18 mouse cellular contexts compared by ENCODE assay signal in the genomic region with DNA sequence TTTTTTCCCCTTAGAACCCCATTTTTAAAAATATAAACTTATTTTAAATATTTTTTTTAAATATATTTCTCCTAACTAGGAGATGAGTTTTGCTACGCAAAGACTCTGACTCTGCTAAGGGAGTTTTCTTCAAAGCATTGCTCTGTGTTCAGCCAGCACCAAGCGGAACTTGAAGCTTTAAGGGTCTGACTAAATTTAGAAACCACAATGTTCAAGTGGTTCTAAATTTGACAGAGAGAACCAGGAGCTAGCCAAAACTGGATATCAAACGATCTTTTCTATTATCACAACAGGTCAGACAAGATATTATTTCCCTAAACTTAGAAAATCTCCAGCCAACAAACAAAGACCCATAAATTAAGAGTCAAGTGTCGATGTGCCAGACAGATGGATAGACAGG.
DNase-seq lines count a peak whose midpoint lies in the region; ATAC-seq lines count a peak whose summit lies in the region.
"Had no signal": no experiment of that assay in that cellular context is flagged by ENCODE, and none has a peak within 500 bp of the region (broad histone marks: within the 10 kb centered on the region; RNA-seq: fewer than 3 reads in every experiment).

No protein-coding gene starts in this region.

- H3K27me3 ChIP-seq in embryonic facial prominence, embryonic 14.5 days (replicated peaks; ENCODE audit: control insufficient read depth, insufficient read depth, low read length): no peaks in the 10 kb centered on the region
- no peaks in the 10 kb centered on the region for H3K27me3 ChIP-seq in embryonic facial prominence, embryonic 10.5 days (replicated peaks; ENCODE audit: low read depth, poor library complexity, severe bottlenecking)
- H3K27me3 ChIP-seq in heart, embryonic 10.5 days (ENCODE audit: insufficient read depth, poor library complexity, severe bottlenecking): no peaks in the 10 kb centered on the region
- no peaks in the 10 kb centered on the region for H3K27me3 ChIP-seq in heart, embryonic 15.5 days
- H3K27me3 ChIP-seq: hindbrain, embryonic 15.5 days; midbrain, embryonic 12.5 days had no signal

- intact Hi-C loops in heart, postnatal 25 days (cut with DNase I): no loop called here

- peak; percentile 24 for DNase-seq in embryonic facial prominence, embryonic 14.5 days (ENCODE audit: low spot score)
- DNase-seq in embryonic facial prominence, embryonic 10.5 days (ENCODE audit: low spot score): no peak
- no peak for DNase-seq in heart, embryonic 10.5 days (ENCODE audit: low spot score)
- DNase-seq in heart, postnatal 25 days (ENCODE audit: low spot score): no peak
- DNase-seq in naive thymus-derived CD4-positive, alpha-beta T cell, adult 2 months (ENCODE audit: low read depth): peak; percentile 11
- DNase-seq in embryo, embryonic 11 days: no peak
- no peak for DNase-seq in urinary bladder, adult 2 months (ENCODE audit: low spot score)
- DNase-seq: adrenal gland, postnatal 10 days; cerebellum, adult 2 months; kidney, adult 8-10 months; kidney, postnatal 14 days; lung, postnatal 10 days; right cerebral cortex, postnatal 25 days; spleen, adult 18-20 months; thymus, postnatal 25 days had no signal

- H3K4me1 ChIP-seq in embryonic facial prominence, embryonic 14.5 days (ENCODE audit: control insufficient read depth, insufficient read depth, low read length): no peaks in the 10 kb centered on the region
- no peaks in the 10 kb centered on the region for H3K4me1 ChIP-seq in embryonic facial prominence, embryonic 10.5 days
- H3K4me1 ChIP-seq in heart, embryonic 10.5 days: peaks cover 4% of the 10 kb centered on the region; the same call in 1 of the 2 replicates
- peaks cover 4% of the 10 kb centered on the region for H3K4me1 ChIP-seq in heart, embryonic 15.5 days (replicated peaks)
- H3K4me1 ChIP-seq: hindbrain, embryonic 15.5 days; midbrain, embryonic 12.5 days had no signal

- 60% methylated on average over 4 of the region's 4 CpGs for whole genome bisulfite sequencing in embryonic facial prominence, embryonic 14.5 days
- 83% methylated on average over 4 of the region's 4 CpGs for WGBS in embryonic facial prominence, embryonic 10.5 days
- WGBS in heart, embryonic 10.5 days: 38% methylated on average over 4 of the region's 4 CpGs
- 35% methylated on average over 4 of the region's 4 CpGs for WGBS in heart, embryonic 15.5 days

- no peak overlapping the region for H3K4me2 ChIP-seq in embryonic facial prominence, embryonic 14.5 days (ENCODE audit: low read depth, low read length)
- H3K4me2 ChIP-seq in heart, embryonic 15.5 days: no peak overlapping the region
- H3K4me2 ChIP-seq: hindbrain, embryonic 15.5 days; midbrain, embryonic 12.5 days had no signal

- no peak overlapping the region for H3K4me3 ChIP-seq in embryonic facial prominence, embryonic 14.5 days (ENCODE audit: low read depth, low read length)
- no peak overlapping the region for H3K4me3 ChIP-seq in embryonic facial prominence, embryonic 10.5 days
- no peak overlapping the region for H3K4me3 ChIP-seq in heart, embryonic 10.5 days
- no peak overlapping the region for H3K4me3 ChIP-seq in heart, embryonic 15.5 days
- H3K4me3 ChIP-seq: hindbrain, embryonic 15.5 days; midbrain, embryonic 12.5 days had no signal

- no peak overlapping the region for H3K27ac ChIP-seq in embryonic facial prominence, embryonic 14.5 days (replicated peaks; ENCODE audit: low read depth, low read length)
- no peak overlapping the region for H3K27ac ChIP-seq in embryonic facial prominence, embryonic 10.5 days (replicated peaks)
- H3K27ac ChIP-seq in heart, embryonic 10.5 days: peak overlapping the region; percentile 53
- peak overlapping the region; percentile 6; the same call in 1 of the 2 replicates for H3K27ac ChIP-seq in heart, embryonic 15.5 days
- H3K27ac ChIP-seq: hindbrain, embryonic 15.5 days; midbrain, embryonic 12.5 days had no signal

- ATAC-seq in embryonic facial prominence, embryonic 14.5 days (ENCODE audit: low read depth): no peak
- no peak for ATAC-seq in heart, embryonic 15.5 days (replicated peaks; ENCODE audit: insufficient number of reproducible peaks, insufficient read depth, low FRiP score, low read depth)

- H3K36me3 ChIP-seq in embryonic facial prominence, embryonic 14.5 days (ENCODE audit: control insufficient read depth, insufficient read depth, low read length): no peaks in the 10 kb centered on the region
- no peaks in the 10 kb centered on the region for H3K36me3 ChIP-seq in embryonic facial prominence, embryonic 10.5 days (replicated peaks)
- no peaks in the 10 kb centered on the region for H3K36me3 ChIP-seq in heart, embryonic 10.5 days
- no peaks in the 10 kb centered on the region for H3K36me3 ChIP-seq in heart, embryonic 15.5 days
- H3K36me3 ChIP-seq: hindbrain, embryonic 15.5 days; midbrain, embryonic 12.5 days had no signal

- H3K9ac ChIP-seq in embryonic facial prominence, embryonic 14.5 days (ENCODE audit: low read depth, low read length): no peak overlapping the region
- no peak overlapping the region for H3K9ac ChIP-seq in heart, embryonic 15.5 days
- H3K9ac ChIP-seq: hindbrain, embryonic 15.5 days; midbrain, embryonic 12.5 days had no signal

- no peaks in the 10 kb centered on the region for H3K9me3 ChIP-seq in embryonic facial prominence, embryonic 14.5 days (ENCODE audit: control insufficient read depth, low read length)
- H3K9me3 ChIP-seq in embryonic facial prominence, embryonic 10.5 days: no peaks in the 10 kb centered on the region
- no peaks in the 10 kb centered on the region for H3K9me3 ChIP-seq in heart, embryonic 10.5 days
- no peaks in the 10 kb centered on the region for H3K9me3 ChIP-seq in heart, embryonic 15.5 days (replicated peaks)
- H3K9me3 ChIP-seq: hindbrain, embryonic 15.5 days; midbrain, embryonic 12.5 days had no signal

Comparison
In these comparisons a context has a peak if more than half of its experiments do, and no peak if none do; other contexts are left out.
1. DNase-seq: peak in embryonic facial prominence, embryonic 14.5 days (single experiment) and naive thymus-derived CD4-positive, alpha-beta T cell, adult 2 months (single experiment); none in embryonic facial prominence, embryonic 10.5 days (single experiment), heart, embryonic 10.5 days (single experiment), heart, postnatal 25 days (single experiment), embryo, embryonic 11 days (single experiment) and urinary bladder, adult 2 months (single experiment).
2. H3K27ac ChIP-seq: peak in heart, embryonic 10.5 days (single experiment) and heart, embryonic 15.5 days (single experiment); none in embryonic facial prominence, embryonic 14.5 days (single experiment) and embryonic facial prominence, embryonic 10.5 days (single experiment).